Mouse (Mus musculus): ENCODE results near the gene Gdpd3. TPM values are rescaled to one million over a fixed set of nuclear protein-coding genes. Genes with fewer than 3 reads are reported as not detected.

The Gdpd3 gene
- 0.93 TPM for polyA plus RNA-seq (2017; shearing (Covaris generic))

GRCm38 (mm10) chr7:126766201-126766600 lies at the start of gene Gdpd3:
Gdpd3 (plus strand) TSS chr7:126766334.

GRCm38 (mm10) chr7:126759050-126759671 lies 7.0 kb upstream of the Gdpd3 start, which contains the start of gene Mapk3:
Mapk3 (plus strand) TSS chr7:126759601.

GRCm38 (mm10) chr7:126776598-126777057 lies 10.5 kb downstream of the Gdpd3 start, which contains the start of gene Ypel3:
Ypel3 (plus strand) TSS chr7:126776955.

GRCm38 (mm10) chr7:126780971-126781635 lies 15.0 kb downstream of the Gdpd3 start, which contains the start of gene Tbx6:
Tbx6 (plus strand) TSS chr7:126781483.

GRCm38 (mm10) chr7:126791851-126792720 lies 26.0 kb downstream of the Gdpd3 start, which contains the start of gene Ppp4c:
Ppp4c (minus strand) TSS chr7:126792496.

GRCm38 (mm10) chr7:126797411-126798126 lies 31.4 kb downstream of the Gdpd3 start, which contains the start of gene Fam57b:
Fam57b (plus strand) TSS chr7:126797668.

Other genes with a start within 250 kb of the Gdpd3 start
- gene Eif3c, start 199.9 kb upstream of the Gdpd3 start, polyA plus RNA-seq (2017; shearing (Covaris generic)), result 235 TPM
- gene Apobr, start 181.4 kb upstream of the Gdpd3 start, polyA plus RNA-seq (2017; shearing (Covaris generic)), result 4.3 TPM
- 120 TPM for gene Cln3, start 180.5 kb upstream of the Gdpd3 start, polyA plus RNA-seq (2017; shearing (Covaris generic))
- not detected for gene Il27, start 171.4 kb upstream of the Gdpd3 start, polyA plus RNA-seq (2017; shearing (Covaris generic))
- gene Nupr1, start 135.5 kb upstream of the Gdpd3 start, polyA plus RNA-seq (2017; shearing (Covaris generic)), result not detected
- gene Sgf29, start 117.0 kb upstream of the Gdpd3 start, polyA plus RNA-seq (2017; shearing (Covaris generic)), result 109 TPM
- gene Sult1a1, start 89.9 kb upstream of the Gdpd3 start, polyA plus RNA-seq (2017; shearing (Covaris generic)), result 1.5 TPM
- gene Bola2, start 70.9 kb upstream of the Gdpd3 start, polyA plus RNA-seq (2017; shearing (Covaris generic)), result 130 TPM
- 11.5 TPM for gene Slx1b, start 70.5 kb upstream of the Gdpd3 start, polyA plus RNA-seq (2017; shearing (Covaris generic))
- gene Coro1a, start 58.5 kb upstream of the Gdpd3 start, polyA plus RNA-seq (2017; shearing (Covaris generic)), result 3,436 TPM
- gene Mapk3, start 6.7 kb upstream of the Gdpd3 start, polyA plus RNA-seq (2017; shearing (Covaris generic)), result 29.4 TPM
- gene Ypel3, start 10.6 kb downstream of the Gdpd3 start, polyA plus RNA-seq (2017; shearing (Covaris generic)), result 283 TPM
- gene Tbx6, start 15.1 kb downstream of the Gdpd3 start, polyA plus RNA-seq (2017; shearing (Covaris generic)), result 4.4 TPM
- 420 TPM for gene Ppp4c, start 26.2 kb downstream of the Gdpd3 start, polyA plus RNA-seq (2017; shearing (Covaris generic))
- gene Fam57b, start 31.3 kb downstream of the Gdpd3 start, polyA plus RNA-seq (2017; shearing (Covaris generic)), result not detected
- gene 4930451I11Rik, start 65.3 kb downstream of the Gdpd3 start, polyA plus RNA-seq (2017; shearing (Covaris generic)), result not detected
- not detected for gene Doc2a, start 81.1 kb downstream of the Gdpd3 start, polyA plus RNA-seq (2017; shearing (Covaris generic))
- gene Hirip3, start 95.6 kb downstream of the Gdpd3 start, polyA plus RNA-seq (2017; shearing (Covaris generic)), result 9.9 TPM
- gene Ino80e, start 96.0 kb downstream of the Gdpd3 start, polyA plus RNA-seq (2017; shearing (Covaris generic)), result 97.3 TPM
- 61.6 TPM for gene Taok2, start 118.4 kb downstream of the Gdpd3 start, polyA plus RNA-seq (2017; shearing (Covaris generic))
- 47.8 TPM for gene Tmem219, start 156.6 kb downstream of the Gdpd3 start, polyA plus RNA-seq (2017; shearing (Covaris generic))
- 11.5 TPM for gene Kctd13, start 162.5 kb downstream of the Gdpd3 start, polyA plus RNA-seq (2017; shearing (Covaris generic))
- gene Asphd1, start 183.2 kb downstream of the Gdpd3 start, polyA plus RNA-seq (2017; shearing (Covaris generic)), result 0.17 TPM
- 1.5 TPM for gene Sez6l2, start 184.2 kb downstream of the Gdpd3 start, polyA plus RNA-seq (2017; shearing (Covaris generic))
- gene Cdipt, start 209.6 kb downstream of the Gdpd3 start, polyA plus RNA-seq (2017; shearing (Covaris generic)), result 320 TPM
- 2.9 TPM for gene Cdiptos, start 209.8 kb downstream of the Gdpd3 start, polyA plus RNA-seq (2017; shearing (Covaris generic))
- 59.1 TPM for gene Mvp, start 248.3 kb downstream of the Gdpd3 start, polyA plus RNA-seq (2017; shearing (Covaris generic))

Measured in activated CD4-positive, CD25-positive, alpha-beta regulatory T cell, adult 9 weeks (primary cell).